Mouse (Mus musculus) adrenal gland, postnatal 0 days (tissue): ENCODE results near the gene Fbf1. TPM values are rescaled to one million over a fixed set of nuclear protein-coding genes. Genes with fewer than 3 reads are reported as not detected.

Experiments used
- polyA plus RNA-seq: library from polyadenylated mRNA; unstranded; fragments of >200 nt; fragmentation: Nextera tagmentation; extraction: Ambion mirVana; gene quantifications from 2 replicates; pipeline ENCODE4 v1.2.1, GENCODE M21; 2015

The Fbf1 gene
- 12.9 and 18.1 TPM in 2 replicates for polyA plus RNA-seq

DNA sequence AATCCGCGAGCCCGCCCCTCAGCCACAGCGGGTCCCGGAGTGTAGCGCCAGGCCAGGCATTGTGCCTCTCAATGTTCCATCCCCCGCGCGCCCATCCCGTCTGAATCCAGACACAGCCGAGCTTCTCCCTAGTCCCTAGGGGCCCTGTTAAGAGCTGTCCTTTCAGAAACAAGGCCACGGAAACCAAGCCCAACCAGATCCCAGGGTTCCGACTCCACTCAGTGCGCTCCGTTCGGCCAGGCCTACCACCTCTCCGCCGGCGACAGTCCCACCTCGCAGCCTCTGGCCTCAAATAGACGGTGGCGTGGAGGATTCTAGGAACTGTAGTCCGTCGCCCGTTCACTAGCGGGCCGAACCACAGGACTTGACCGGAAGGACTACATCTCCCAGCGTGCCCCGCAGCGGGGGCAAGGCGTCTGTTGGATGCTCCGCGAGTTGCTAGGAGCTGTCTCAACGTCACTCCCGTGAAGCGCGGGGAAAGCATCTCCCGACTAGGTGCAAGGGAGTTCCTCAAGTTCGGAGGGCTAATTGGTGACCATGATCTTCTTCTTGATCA is at the start of gene Fbf1:
TSS of gene Fbf1 (minus strand) at position 283 of the 556 bp plus-strand sequence.

DNA sequence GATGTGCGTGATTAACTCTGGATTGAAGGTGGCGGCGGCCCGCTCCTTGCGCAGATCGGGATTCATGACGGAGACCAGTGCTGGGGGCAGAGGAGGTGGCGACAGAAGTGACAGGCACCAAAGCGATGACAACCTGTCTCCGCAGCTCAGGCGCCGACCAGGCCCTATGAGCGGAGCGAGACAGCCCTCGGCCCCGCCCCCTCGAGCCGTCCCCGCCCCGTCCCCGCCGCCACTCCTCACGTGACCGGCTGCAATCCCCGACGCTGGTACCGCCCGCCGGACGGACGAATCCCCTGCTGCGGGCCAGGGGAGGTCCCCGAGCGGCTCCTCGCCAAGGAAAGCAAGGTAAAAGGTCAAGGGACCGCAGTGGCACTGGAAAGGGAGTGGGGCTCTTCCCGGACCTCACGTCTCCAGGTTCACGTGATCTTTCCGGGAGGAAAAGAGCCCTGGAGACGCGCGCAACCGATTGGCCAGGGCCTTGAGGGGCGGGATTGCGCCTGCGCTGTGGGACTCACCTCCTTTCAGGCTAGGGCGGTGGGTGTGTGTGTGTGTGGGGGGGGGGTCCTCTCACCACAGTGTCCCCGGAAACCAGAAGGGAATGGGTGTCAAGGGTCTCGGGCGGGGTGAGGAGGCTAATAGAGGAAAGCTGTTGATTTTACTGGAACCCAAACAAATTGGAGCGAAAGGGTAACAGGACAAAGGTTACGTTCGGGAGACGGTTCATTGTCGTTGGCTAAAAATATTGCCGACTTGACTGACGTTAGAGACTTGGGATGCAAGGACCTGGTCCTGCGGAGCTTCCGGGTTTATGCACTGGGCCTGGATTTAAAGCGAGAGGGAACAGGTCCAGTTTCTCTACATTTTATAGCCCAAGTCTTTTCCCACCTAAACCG is 30.9 kb upstream of the Fbf1 start, which contains the start of the genes Ten1 and Acox1:
TSS of gene Ten1 (plus strand) at position 217 of the 893 bp plus-strand sequence.
TSS of gene Acox1 (minus strand) at position 407 of the 893 bp plus-strand sequence.

DNA sequence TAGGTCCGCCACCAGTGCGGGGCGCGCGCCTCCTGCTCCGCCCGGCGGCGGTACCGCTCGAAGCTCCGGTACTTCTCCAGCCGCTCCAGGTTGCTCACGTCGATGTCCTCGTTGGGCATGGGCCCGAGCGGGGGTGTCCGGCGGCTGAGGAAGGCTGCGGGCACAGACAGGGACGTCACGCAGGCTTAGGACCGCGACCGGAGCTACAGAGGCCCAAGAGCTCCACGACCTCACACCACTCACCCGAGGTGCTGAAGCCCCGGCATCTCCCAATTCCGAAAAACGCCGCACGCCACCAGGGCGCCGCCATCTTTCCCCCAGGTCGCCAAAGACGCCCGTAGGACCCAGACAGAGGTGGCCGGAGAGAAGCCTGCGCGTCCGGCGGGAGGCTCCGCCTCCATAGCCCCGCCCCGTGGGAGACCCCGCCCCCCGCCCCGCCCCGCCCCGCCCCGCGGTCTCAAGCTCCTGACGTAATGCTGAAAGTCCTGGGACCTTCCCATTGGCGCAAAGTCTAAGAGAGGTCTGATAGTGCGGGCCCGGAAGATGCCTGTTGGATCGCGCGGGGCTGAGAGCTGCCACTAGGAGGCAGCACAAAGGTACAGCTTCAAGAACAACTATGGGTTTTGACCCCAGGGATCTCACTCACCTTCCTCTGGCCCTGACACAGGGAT is 29.4 kb downstream of the Fbf1 start, which contains the start of gene Mrpl38:
TSS of gene Mrpl38 (minus strand) at position 401 of the 671 bp plus-strand sequence.

GRCm38 (mm10) chr11:116130488-116131205 is 37.3 kb downstream of the Fbf1 start, which contains the start of gene Trim65:
TSS of gene Trim65 (minus strand) at chr11:116131128.

GRCm38 (mm10) chr11:116127156-116127980 is 40.6 kb downstream of the Fbf1 start, which contains the start of gene Trim47:
TSS of gene Trim47 (minus strand) at chr11:116127210.

Other genes with a start within 250 kb of the Fbf1 start
- gene Sap30bp, start 234.9 kb downstream of the Fbf1 start, polyA plus RNA-seq: 41.6 and 42.6 TPM in 2 replicates
- gene Recql5, start 234.7 kb downstream of the Fbf1 start, polyA plus RNA-seq: 6.3 and 12.8 TPM in 2 replicates
- 2.2 and 3.0 TPM in 2 replicates for gene Itgb4, start 193.5 kb downstream of the Fbf1 start, polyA plus RNA-seq
- gene Galk1, start 155.4 kb downstream of the Fbf1 start, polyA plus RNA-seq: 111 and 122 TPM in 2 replicates
- 1,269 and 1,294 TPM in 2 replicates for gene H3f3b, start 140.2 kb downstream of the Fbf1 start, polyA plus RNA-seq
- 13.7 and 18.1 TPM in 2 replicates for gene Unk, start 137.8 kb downstream of the Fbf1 start, polyA plus RNA-seq
- 2.0 TPM in 2 replicates for gene Unc13d, start 90.2 kb downstream of the Fbf1 start, polyA plus RNA-seq
- 123 and 155 TPM in 2 replicates for gene Wbp2, start 81.2 kb downstream of the Fbf1 start, polyA plus RNA-seq
- 23.7 and 29.6 TPM in 2 replicates for gene Trim47, start 41.0 kb downstream of the Fbf1 start, polyA plus RNA-seq
- 3.2 and 3.5 TPM in 2 replicates for gene Trim65, start 37.0 kb downstream of the Fbf1 start, polyA plus RNA-seq
- 52.3 and 86.2 TPM in 2 replicates for gene Mrpl38, start 29.3 kb downstream of the Fbf1 start, polyA plus RNA-seq
- 48.9 and 49.5 TPM in 2 replicates for gene Ten1, start 30.7 kb upstream of the Fbf1 start, polyA plus RNA-seq
- gene Acox1, start 30.9 kb upstream of the Fbf1 start, polyA plus RNA-seq: 37.2 and 49.8 TPM in 2 replicates
- 1.4 and 1.9 TPM in 2 replicates for gene Evpl, start 69.9 kb upstream of the Fbf1 start, polyA plus RNA-seq
- 40.4 and 59.2 TPM in 2 replicates for gene Srp68, start 106.1 kb upstream of the Fbf1 start, polyA plus RNA-seq
- gene Galr2, start 112.8 kb upstream of the Fbf1 start, polyA plus RNA-seq: 0.77 and 3.2 TPM in 2 replicates
- 45.9 and 65.6 TPM in 2 replicates for gene Exoc7, start 139.1 kb upstream of the Fbf1 start, polyA plus RNA-seq
- gene Foxj1, start 167.2 kb upstream of the Fbf1 start, polyA plus RNA-seq: 0.30 and 0.39 TPM in 2 replicates
- 5.3 and 12.0 TPM in 2 replicates for gene Rnf157, start 244.9 kb upstream of the Fbf1 start, polyA plus RNA-seq